ENCODE assay signal across 20 mouse cellular contexts in the genomic region with DNA sequence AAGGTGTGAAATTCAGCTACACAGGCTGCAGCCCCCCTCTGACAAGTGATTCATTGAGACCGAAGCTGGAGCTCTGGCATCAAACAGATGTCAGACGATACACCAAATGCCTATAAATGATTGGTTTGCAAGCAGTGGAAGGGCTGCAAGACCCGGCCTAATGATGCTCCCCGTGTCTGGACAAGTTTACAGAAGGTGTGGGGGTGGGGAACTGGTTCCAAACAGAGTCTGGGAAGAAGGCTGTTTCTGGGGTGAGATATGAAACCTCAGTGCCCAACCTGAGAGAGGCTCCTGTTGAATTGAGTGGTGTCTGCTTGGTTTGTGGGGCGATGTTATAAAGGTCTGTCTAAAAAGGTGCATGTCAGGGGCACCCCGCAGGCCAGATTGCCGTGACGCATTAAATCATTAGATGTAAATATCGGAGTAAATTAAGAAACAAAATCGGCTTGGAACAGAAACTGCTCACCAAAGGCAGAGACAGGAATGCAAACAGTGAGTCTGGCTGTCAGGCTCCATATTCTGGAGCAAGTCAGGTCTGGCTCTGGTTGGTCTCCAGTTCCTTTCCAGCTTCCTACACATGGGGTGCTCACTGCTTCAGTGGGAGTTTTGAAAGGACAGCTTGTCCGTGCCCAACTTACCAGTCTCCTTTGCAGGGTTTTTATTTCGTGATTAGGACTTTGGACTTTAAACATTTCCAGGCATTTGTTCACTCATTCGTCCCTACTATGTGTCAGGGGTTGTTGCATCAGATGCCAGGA.
DNase-seq lines count a peak whose midpoint lies in the region; ATAC-seq lines count a peak whose summit lies in the region.
"Had no signal": no experiment of that assay in that cellular context is flagged by ENCODE, and none has a peak within 500 bp of the region (broad histone marks: within the 10 kb centered on the region; RNA-seq: fewer than 3 reads in every experiment).

No protein-coding gene starts in this region.

- no peak overlapping the region for H3K9ac ChIP-seq in heart, embryonic 11.5 days (ENCODE audit: low read depth, low read length)
- no peak overlapping the region for H3K9ac ChIP-seq in kidney, embryonic 15.5 days
- H3K9ac ChIP-seq: midbrain, embryonic 12.5 days; neural tube, embryonic 12.5 days had no signal

- H3K36me3 ChIP-seq in heart, embryonic 11.5 days (ENCODE audit: control insufficient read depth, insufficient read depth, low read length): no peaks in the 10 kb centered on the region
- 0 out of 2 replicates have a peak, but pooled peaks cover 3% of the 10 kb centered on the region for H3K36me3 ChIP-seq in limb, embryonic 10.5 days
- peaks cover 4% of the 10 kb centered on the region for H3K36me3 ChIP-seq in kidney, embryonic 15.5 days
- H3K36me3 ChIP-seq: heart, embryonic 10.5 days; neural tube, embryonic 12.5 days had no signal

- H3K4me2 ChIP-seq in heart, embryonic 11.5 days: no peak overlapping the region
- no peak overlapping the region for H3K4me2 ChIP-seq in kidney, embryonic 15.5 days
- H3K4me2 ChIP-seq: midbrain, embryonic 12.5 days; neural tube, embryonic 12.5 days had no signal

- H3K9me3 ChIP-seq in heart, embryonic 11.5 days (replicated peaks; ENCODE audit: control insufficient read depth, low read length): no peaks in the 10 kb centered on the region
- no peaks in the 10 kb centered on the region for H3K9me3 ChIP-seq in limb, embryonic 10.5 days (replicated peaks)
- no peaks in the 10 kb centered on the region for H3K9me3 ChIP-seq in kidney, embryonic 15.5 days (replicated peaks)
- H3K9me3 ChIP-seq: heart, embryonic 10.5 days; midbrain, embryonic 12.5 days; neural tube, embryonic 12.5 days had no signal

- peak; percentile 83 for DNase-seq in heart, adult 11 months
- DNase-seq in right cerebral cortex, adult 18-20 months: peak; percentile 25
- no peak for DNase-seq in right cerebral cortex, postnatal 14 days
- DNase-seq in limb, embryonic 10.5 days (ENCODE audit: low spot score): peak; percentile 53
- no peak for DNase-seq in natural killer cell, adult 2 months (ENCODE audit: low spot score in 2 of 2)
- DNase-seq in layer of hippocampus, adult 18-20 months (ENCODE audit: low spot score in 2 of 2): no peak
- DNase-seq: adrenal gland, postnatal 25 days; cerebellum, postnatal 36 days; gastrocnemius, adult 2 months; kidney, postnatal 10 days; layer of hippocampus, adult 9-11 months; right cerebral cortex, postnatal 4 days had no signal

- ATAC-seq in heart, embryonic 11.5 days (replicated peaks; ENCODE audit: insufficient number of reproducible peaks, low FRiP score, low TSS enrichment): no peak
- ATAC-seq in kidney, embryonic 15.5 days (replicated peaks; ENCODE audit: low FRiP score): no peak
- ATAC-seq: activated CD4-positive, CD25-positive, alpha-beta regulatory T cell, adult 4 months; forebrain, embryonic 14.5 days; hindbrain, embryonic 16.5 days had no signal

- H3K4me1 ChIP-seq in heart, embryonic 11.5 days (ENCODE audit: control insufficient read depth, insufficient read depth, low read length): no peaks in the 10 kb centered on the region
- peaks cover 16% of the 10 kb centered on the region for H3K4me1 ChIP-seq in limb, embryonic 10.5 days
- H3K4me1 ChIP-seq in kidney, embryonic 15.5 days: peaks cover 11% of the 10 kb centered on the region
- H3K4me1 ChIP-seq: midbrain, embryonic 12.5 days had no signal

- H3K27me3 ChIP-seq in heart, embryonic 11.5 days (ENCODE audit: control insufficient read depth, insufficient read depth, low read length): no peaks in the 10 kb centered on the region
- no peaks in the 10 kb centered on the region for H3K27me3 ChIP-seq in limb, embryonic 10.5 days (ENCODE audit: low read depth, poor library complexity, severe bottlenecking)
- H3K27me3 ChIP-seq in kidney, embryonic 15.5 days: no peaks in the 10 kb centered on the region
- H3K27me3 ChIP-seq: midbrain, embryonic 12.5 days; neural tube, embryonic 12.5 days had no signal

- H3K27ac ChIP-seq in heart, embryonic 11.5 days (ENCODE audit: low read depth, low read length): no peak overlapping the region
- H3K27ac ChIP-seq in limb, embryonic 10.5 days: peak overlapping the region; percentile 42; the same call in 1 of the 2 replicates
- no peak overlapping the region for H3K27ac ChIP-seq in kidney, embryonic 15.5 days
- H3K27ac ChIP-seq: heart, embryonic 10.5 days; midbrain, embryonic 12.5 days; neural tube, embryonic 12.5 days had no signal

- 55% methylated on average over 13 of the region's 13 CpGs for WGBS in heart, embryonic 11.5 days (ENCODE audit: insufficient replicate concordance)
- WGBS in limb, embryonic 10.5 days: 47% methylated on average over 13 of the region's 13 CpGs
- 43% methylated on average over 13 of the region's 13 CpGs for WGBS in kidney, embryonic 15.5 days

- no peak overlapping the region for H3K4me3 ChIP-seq in heart, embryonic 11.5 days (ENCODE audit: low read depth, low read length)
- H3K4me3 ChIP-seq in limb, embryonic 10.5 days: no peak overlapping the region
- H3K4me3 ChIP-seq in kidney, embryonic 15.5 days (replicated peaks): no peak overlapping the region
- H3K4me3 ChIP-seq: gastrocnemius, adult 2 months; heart, embryonic 10.5 days; midbrain, embryonic 12.5 days; neural tube, embryonic 12.5 days had no signal

Comparison
In these comparisons a context has a peak if more than half of its experiments do, and no peak if none do; other contexts are left out.
1. DNase-seq: peak in heart, adult 11 months (single experiment), right cerebral cortex, adult 18-20 months (single experiment) and limb, embryonic 10.5 days (single experiment); none in right cerebral cortex, postnatal 14 days (single experiment), natural killer cell, adult 2 months (0 of 2) and layer of hippocampus, adult 18-20 months (0 of 2).